33 mouse cellular contexts compared by ENCODE assay signal in the genomic region with DNA sequence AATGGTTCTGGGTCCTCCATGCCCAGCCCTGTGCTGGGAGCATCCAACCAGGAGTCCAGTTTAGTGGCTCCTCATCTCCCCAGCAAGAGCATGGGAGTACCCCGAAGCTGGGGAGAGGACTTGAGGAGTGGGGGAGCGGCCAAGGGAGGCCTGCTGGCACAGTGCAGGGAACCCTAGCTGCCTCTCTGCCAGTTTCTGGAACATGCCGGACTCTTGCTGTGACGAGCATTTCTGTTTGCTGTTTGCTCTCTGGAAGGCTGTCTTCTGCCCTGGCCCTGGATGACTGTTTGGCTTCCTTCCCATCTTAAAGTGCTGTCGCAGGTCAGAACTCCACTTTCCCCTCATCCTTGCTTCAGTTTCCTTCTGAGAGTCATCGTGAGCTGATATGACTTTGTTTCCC. TPM values are rescaled to one million over a fixed set of nuclear protein-coding genes. Genes with fewer than 3 reads are reported as not detected.
A peak's percentile ranks its signal among the peaks of the same experiment; 100 is the strongest.
DNase-seq lines count a peak whose midpoint lies in the region; ATAC-seq and TF ChIP-seq lines count a peak whose summit lies in the region.
"Had no signal": no experiment of that assay in that cellular context is flagged by ENCODE, and none has a peak within 500 bp of the region (broad histone marks: within the 10 kb centered on the region; RNA-seq: fewer than 3 reads in every experiment).

No protein-coding gene starts in this region.

- no peaks in the 10 kb centered on the region for H3K36me3 ChIP-seq in neural tube, embryonic 15.5 days
- H3K36me3 ChIP-seq: embryonic facial prominence, embryonic 13.5 days; forebrain, embryonic 10.5 days; forebrain, embryonic 15.5 days; heart, embryonic 12.5 days; midbrain, embryonic 13.5 days had no signal

- no peaks in the 10 kb centered on the region for H3K9me3 ChIP-seq in neural tube, embryonic 15.5 days (replicated peaks)
- H3K9me3 ChIP-seq: embryonic facial prominence, embryonic 13.5 days; forebrain, embryonic 10.5 days; forebrain, embryonic 15.5 days; heart, embryonic 12.5 days; midbrain, embryonic 13.5 days had no signal

- 0 out of 2 replicates have a peak, but pooled peaks cover 4% of the 10 kb centered on the region for H3K27me3 ChIP-seq in neural tube, embryonic 15.5 days (replicated peaks)

- no peak for TF ChIP-seq POLR2A in olfactory bulb, adult 2 months (IDR thresholded peaks at IDR 0.05; ENCODE audit: insufficient read depth, low read depth, low read length)

- H3K4me1 ChIP-seq in neural tube, embryonic 15.5 days: peaks cover 6% of the 10 kb centered on the region; the same call in 1 of the 2 replicates
- peaks cover 18% of the 10 kb centered on the region for H3K4me1 ChIP-seq in olfactory bulb, adult 2 months (ENCODE audit: control insufficient read depth, insufficient read depth, low read length)
- H3K4me1 ChIP-seq: embryonic facial prominence, embryonic 13.5 days; midbrain, embryonic 13.5 days had no signal

- no peak for ATAC-seq in cerebellum, adult (ENCODE audit: insufficient number of reproducible peaks, low FRiP score, low TSS enrichment)
- 0 out of 2 replicates have a peak, but pooled peaks have one; percentile 25 for ATAC-seq in neural tube, embryonic 15.5 days (ENCODE audit: low FRiP score)
- ATAC-seq: CD4-positive, CD25-positive, alpha-beta regulatory T cell, adult 4 months; forebrain, embryonic 15.5 days; inflammation-experienced regulatory T-cells, adult 6 months had no signal

- DNase-seq in cerebellum, postnatal 10 days: peak; percentile 48 to 68
- DNase-seq in layer of hippocampus, adult 8-10 months (ENCODE audit: low spot score in 2 of 2): peak; percentile 43 to 52
- DNase-seq in layer of hippocampus, postnatal 25 days (ENCODE audit: extremely low spot score in 1 of 2, low spot score in 1 of 2): no peak
- no peak for DNase-seq in neural tube, embryonic 10.5 days (ENCODE audit: extremely low spot score, low spot score)
- DNase-seq: adrenal gland, postnatal 14 days; heart, adult 2 months; heart, postnatal 4 days; kidney, adult 11 months; kidney, postnatal 14 days; liver; lung, adult 2 months; lung, postnatal 10 days; spleen, adult 18-20 months; thymus, postnatal 14 days had no signal

- H3K9ac ChIP-seq in neural tube, embryonic 15.5 days (replicated peaks): no peak overlapping the region
- H3K9ac ChIP-seq: embryonic facial prominence, embryonic 13.5 days; forebrain, embryonic 15.5 days; heart, embryonic 12.5 days; hindbrain, embryonic 14.5 days; liver, embryonic 14.5 days; midbrain, embryonic 13.5 days had no signal

- no peak for TF ChIP-seq CTCF in olfactory bulb, adult 2 months (IDR thresholded peaks at IDR 0.05; ENCODE audit: insufficient read depth, low read depth, low read length)

- H3K4me2 ChIP-seq in neural tube, embryonic 15.5 days: no peak overlapping the region
- H3K4me2 ChIP-seq: embryonic facial prominence, embryonic 13.5 days; forebrain, embryonic 15.5 days; heart, embryonic 12.5 days; hindbrain, embryonic 14.5 days; midbrain, embryonic 13.5 days had no signal

- H3K27ac ChIP-seq in neural tube, embryonic 15.5 days (replicated peaks): no peak overlapping the region
- peak overlapping the region; percentile 47 for H3K27ac ChIP-seq in olfactory bulb, adult 2 months (ENCODE audit: insufficient read depth, low read depth, low read length)
- H3K27ac ChIP-seq: embryonic facial prominence, embryonic 13.5 days; forebrain, embryonic 10.5 days; forebrain, embryonic 15.5 days; heart, adult 2 months; hindbrain, embryonic 14.5 days; liver, embryonic 14.5 days; macrophage; midbrain, embryonic 13.5 days had no signal

- H3K4me3 ChIP-seq in neural tube, embryonic 15.5 days (replicated peaks): no peak overlapping the region
- H3K4me3 ChIP-seq in olfactory bulb, adult 2 months (ENCODE audit: insufficient read depth, low read depth, low read length): no peak overlapping the region
- H3K4me3 ChIP-seq: embryonic facial prominence, embryonic 13.5 days; forebrain, embryonic 10.5 days; forebrain, embryonic 15.5 days; heart, adult 2 months; heart, embryonic 12.5 days; midbrain, embryonic 13.5 days had no signal

- WGBS in neural tube, embryonic 15.5 days: 83% methylated on average over 6 of the region's 6 CpGs
- 59% methylated on average over 6 of the region's 6 CpGs for WGBS in olfactory bulb, adult 2 months

RNA-seq across cellular contexts. Expression of a gene that starts 46.9 kb away (rescaled TPM):
- total RNA-seq in layer of hippocampus, adult 8-10 months (2022): 100 to 1,000 TPM; 141 to 176 (median 159) TPM
- 100 to 1,000 TPM; 191 to 192 TPM for total RNA-seq in layer of hippocampus, postnatal 25 days (2021)
- 9.4 and 9.7 TPM in 2 replicates for polyA plus RNA-seq in neural tube, embryonic 15.5 days (2015; fragmentation: Nextera tagmentation; extraction: Ambion mirVana)
- polyA plus RNA-seq in olfactory bulb, adult 2 months (2012; ENCODE audit: insufficient read depth, insufficient read length, low replicate concordance, missing spikeins): not detected in 2 replicates
- total RNA-seq: megakaryocyte-erythroid progenitor cell, adult 5-6 weeks had no signal

RNA-seq across cellular contexts. Expression of a gene that starts 49.3 kb away (rescaled TPM):
- total RNA-seq in layer of hippocampus, adult 8-10 months (2022): 10 to 100 TPM; 22.4 to 42.6 (median 30.3) TPM
- 10 to 100 TPM; 21.4 to 28.8 TPM for total RNA-seq in layer of hippocampus, postnatal 25 days (2021)
- 1.3 and 2.1 TPM in 2 replicates for polyA plus RNA-seq in neural tube, embryonic 15.5 days (2015; fragmentation: Nextera tagmentation; extraction: Ambion mirVana)
- polyA plus RNA-seq in olfactory bulb, adult 2 months (2012; ENCODE audit: insufficient read depth, insufficient read length, low replicate concordance, missing spikeins): not detected in 2 replicates
- total RNA-seq: gastrocnemius, adult 8-10 months; gastrocnemius, postnatal 4 days; heart, adult 2 months; heart, postnatal 4 days had no signal
- polyA plus RNA-seq: embryonic facial prominence, embryonic 13.5 days; forebrain, embryonic 10.5 days; heart, adult 2 months; heart, embryonic 12.5 days; heart, postnatal 0 days; kidney, embryonic 14.5 days; limb, embryonic 11.5 days; liver, embryonic 14.5 days; macrophage had no signal

Comparison
In these comparisons a context has a peak if more than half of its experiments do, and no peak if none do; other contexts are left out.
1. DNase-seq: peak in cerebellum, postnatal 10 days (2 of 2) and layer of hippocampus, adult 8-10 months (2 of 2); none in layer of hippocampus, postnatal 25 days (0 of 2) and neural tube, embryonic 10.5 days (single experiment).